Mouse (Mus musculus): ENCODE results near the gene Slc16a14.

- TF ChIP-seq CTCF (IDR thresholded peaks at IDR 0.05; ENCODE audit: borderline replicate concordance, control insufficient read depth, extremely low read depth, insufficient read depth, low read length, poor library complexity) (no peak), POLR2A (IDR thresholded peaks at IDR 0.05; ENCODE audit: control insufficient read depth, extremely low read depth, insufficient read depth, low read length, poor library complexity) (no peak)
Observed at GRCm38 (mm10) chr1:84869498-84869897, 65.4 kb downstream of the Slc16a14 start.
